Mouse (Mus musculus): ENCODE measurements around the gene Megf11.
"Not testable (repeated sequence)": the region's sequence is repeated elsewhere in the genome, so short reads cannot be mapped to it uniquely, and the experiment has no call there.

The Megf11 gene

GRCm38 (mm10) chr9:64651181-64651580 is 265.8 kb downstream of the Megf11 start:
- DNase-seq (ENCODE audit: low spot score), result no peak

GRCm38 (mm10) chr9:64651689-64652088 is 266.3 kb downstream of the Megf11 start:
- DNase-seq (ENCODE audit: low spot score), result no peak

GRCm38 (mm10) chr9:64652138-64652537 is 266.7 kb downstream of the Megf11 start:
- DNase-seq (ENCODE audit: low spot score), result no peak

- DNase-seq (ENCODE audit: low spot score), result no peak
Observed at GRCm38 (mm10) chr9:64652841-64653361, 267.5 kb downstream of the Megf11 start.

- DNase-seq (ENCODE audit: low spot score), result no peak
Observed at GRCm38 (mm10) chr9:64654723-64655122, 269.3 kb downstream of the Megf11 start.

- no peak for DNase-seq (ENCODE audit: low spot score)
Observed at GRCm38 (mm10) chr9:64656613-64657012, 271.2 kb downstream of the Megf11 start.

GRCm38 (mm10) chr9:64660222-64660621 is 274.8 kb downstream of the Megf11 start:
- no peak for DNase-seq (ENCODE audit: low spot score)

- DNase-seq (ENCODE audit: low spot score), result no peak
Observed at GRCm38 (mm10) chr9:64664612-64665011, 279.2 kb downstream of the Megf11 start.

- DNase-seq (ENCODE audit: low spot score), result no peak
Observed at GRCm38 (mm10) chr9:64666549-64666948, 281.1 kb downstream of the Megf11 start.

- no peak for DNase-seq (ENCODE audit: low spot score)
Observed at GRCm38 (mm10) chr9:64667513-64667912, 282.1 kb downstream of the Megf11 start.

GRCm38 (mm10) chr9:64668001-64668400 is 282.6 kb downstream of the Megf11 start:
- DNase-seq (ENCODE audit: low spot score), result no peak

- not testable (repeated sequence) for DNase-seq (ENCODE audit: low spot score)
Observed at GRCm38 (mm10) chr9:64671341-64672319, 286.2 kb downstream of the Megf11 start.

GRCm38 (mm10) chr9:64687122-64688014 is 301.9 kb downstream of the Megf11 start:
- DNase-seq (ENCODE audit: low spot score), result no peak

GRCm38 (mm10) chr9:64688015-64688394 is 302.6 kb downstream of the Megf11 start:
- DNase-seq (ENCODE audit: low spot score), result no peak

- DNase-seq (ENCODE audit: low spot score), result no peak
Observed at GRCm38 (mm10) chr9:64690771-64691170, 305.3 kb downstream of the Megf11 start.

GRCm38 (mm10) chr9:64691176-64691575 is 305.8 kb downstream of the Megf11 start:
- DNase-seq (ENCODE audit: low spot score), result no peak

- no peak for DNase-seq (ENCODE audit: low spot score)
Observed at GRCm38 (mm10) chr9:64693094-64693493, 307.7 kb downstream of the Megf11 start.

GRCm38 (mm10) chr9:64695266-64695665 is 309.8 kb downstream of the Megf11 start:
- no peak for DNase-seq (ENCODE audit: low spot score)

GRCm38 (mm10) chr9:64696404-64696803 is 311.0 kb downstream of the Megf11 start:
- no peak for DNase-seq (ENCODE audit: low spot score)

GRCm38 (mm10) chr9:64697006-64697405 is 311.6 kb downstream of the Megf11 start:
- no peak for DNase-seq (ENCODE audit: low spot score)

GRCm38 (mm10) chr9:64697677-64698076 is 312.3 kb downstream of the Megf11 start:
- DNase-seq (ENCODE audit: low spot score), result no peak

GRCm38 (mm10) chr9:64698586-64698985 is 313.2 kb downstream of the Megf11 start:
- no peak for DNase-seq (ENCODE audit: low spot score)
